Mouse (Mus musculus): ENCODE results near the gene Folr1. TPM values are rescaled to one million over a fixed set of nuclear protein-coding genes. Genes with fewer than 3 reads are reported as not detected.

Gene Folr1
- total RNA-seq, 1 experiment from 2014 or later = not detected

Other genes with a start within 250 kb of the Folr1 start
- gene Clpb, start 207.2 kb downstream of the Folr1 start, total RNA-seq (2017) = 3.9 to 14.6 TPM (median 12.1 TPM) in 3 replicates
- gene Phox2a, start 52.5 kb downstream of the Folr1 start, total RNA-seq (2017) = not detected in 3 replicates
- gene Inppl1, start 32.6 kb downstream of the Folr1 start, total RNA-seq (2017) = 20.6 to 58.3 TPM (median 31.0 TPM) in 3 replicates
- not detected in 3 replicates for gene Folr2, start 13.6 kb downstream of the Folr1 start, total RNA-seq (2017)
- gene Anapc15, start 7.1 kb downstream of the Folr1 start, total RNA-seq (2017) = 42.5 to 46.2 TPM (median 43.1 TPM) in 3 replicates
- 72.2 to 74.2 TPM (median 73.7 TPM) in 3 replicates for gene Lamtor1, start 35.1 kb upstream of the Folr1 start, total RNA-seq (2017)
- 0.68 to 0.96 TPM in 2 of 3 replicates, not detected in the other for gene Tomt, start 35.6 kb upstream of the Folr1 start, total RNA-seq (2017)
- 0.38 to 8.0 TPM (median 2.7 TPM) in 3 replicates for gene Lrrc51, start 63.1 kb upstream of the Folr1 start, total RNA-seq (2017)
- 118 to 218 TPM (median 126 TPM) in 3 replicates for gene Numa1, start 63.3 kb upstream of the Folr1 start, total RNA-seq (2017)
- 3.0 to 5.8 TPM (median 3.8 TPM) in 3 replicates for gene Il18bp, start 147.9 kb upstream of the Folr1 start, total RNA-seq (2017)
- gene Rnf121, start 194.7 kb upstream of the Folr1 start, total RNA-seq (2017) = 13.5 to 24.5 TPM (median 15.9 TPM) in 3 replicates
- gene Xndc1, start 194.7 kb upstream of the Folr1 start, total RNA-seq (2017) = 10.8 to 18.4 TPM (median 13.2 TPM) in 3 replicates
- 0.87 TPM in 1 of 3 replicates, not detected in the others for gene Xntrpc, start 194.9 kb upstream of the Folr1 start, total RNA-seq (2017)
- gene Trpc2, start 212.3 kb upstream of the Folr1 start, total RNA-seq (2017) = 0.29 to 0.43 TPM in 2 of 3 replicates, not detected in the other
- gene Art1, start 231.0 kb upstream of the Folr1 start, total RNA-seq (2017) = not detected in 3 replicates
- gene Art5, start 238.7 kb upstream of the Folr1 start, total RNA-seq (2017) = not detected in 3 replicates
- gene Chrna10, start 246.0 kb upstream of the Folr1 start, total RNA-seq (2017) = not detected in 3 replicates

Measured in monocyte, adult 5-6 weeks (primary cell).